Mouse (Mus musculus): ENCODE data around the gene Wscd2.

GRCm38 (mm10) chr5:113620130-113620716, 130.1 kb downstream of the Wscd2 start:
- TF ChIP-seq GATA1 (IDR thresholded peaks at IDR 0.05; ENCODE audit: borderline replicate concordance, low read length) (no peak), FLI1 (IDR thresholded peaks at IDR 0.05; ENCODE audit: low read length) (no peak)

Measured in megakaryocyte, embryonic 14.5 days (primary cell).